Mouse (Mus musculus): ENCODE measurements around the gene Sparc. TPM values are rescaled to one million over a fixed set of nuclear protein-coding genes. Genes with fewer than 3 reads are reported as not detected.

The Sparc gene
- total and polyA plus RNA-seq, 2 experiments: 28.0 to 110 TPM

GRCm38 (mm10) chr11:55392474-55392873 is 30.5 kb downstream of the Sparc start:
- Histone ChIP-seq H3K4me1 (ENCODE audit: control insufficient read depth, insufficient read depth, low read length) (no peaks in the 10 kb centered on the region), H3K9ac (ENCODE audit: low read depth, low read length) (no peak overlapping the region), H3K27ac (replicated peaks; ENCODE audit: insufficient read depth, low read depth, low read length) (no peak overlapping the region), H3K4me3 (ENCODE audit: insufficient read depth, low read depth, low read length) (no peak overlapping the region), H3K79me2 (ENCODE audit: control insufficient read depth, insufficient read depth, low read length) (no peaks in the 10 kb centered on the region), H3K27me3 (ENCODE audit: control insufficient read depth, insufficient read depth, low read length) (no peaks in the 10 kb centered on the region), H3K36me3 (ENCODE audit: control insufficient read depth, insufficient read depth, low read length) (no peaks in the 10 kb centered on the region)
- TF ChIP-seq POLR2A (IDR thresholded peaks at IDR 0.05; ENCODE audit: extremely low read depth, insufficient read depth, low read length): no peak
- TF ChIP-seq CTCF (IDR thresholded peaks at IDR 0.05; ENCODE audit: low read depth, low read length): no peak
- WGBS: 59% methylated on average over 10 of the region's 10 CpGs
- DNase-seq (ENCODE audit: extremely low read depth, low read depth, low spot score): no peak

- Histone ChIP-seq H3K36me3 (ENCODE audit: control insufficient read depth, insufficient read depth, low read length) (no peaks in the 10 kb centered on the region), H3K4me3 (ENCODE audit: insufficient read depth, low read depth, low read length) (no peak overlapping the region), H3K4me1 (ENCODE audit: control insufficient read depth, insufficient read depth, low read length) (no peaks in the 10 kb centered on the region), H3K9ac (ENCODE audit: low read depth, low read length) (no peak overlapping the region), H3K27me3 (ENCODE audit: control insufficient read depth, insufficient read depth, low read length) (no peaks in the 10 kb centered on the region), H3K27ac (replicated peaks; ENCODE audit: insufficient read depth, low read depth, low read length) (no peak overlapping the region), H3K79me2 (ENCODE audit: control insufficient read depth, insufficient read depth, low read length) (no peaks in the 10 kb centered on the region)
- 0% methylated on average over 2 of the region's 2 CpGs for WGBS
- TF ChIP-seq POLR2A (IDR thresholded peaks at IDR 0.05; ENCODE audit: extremely low read depth, insufficient read depth, low read length) (no peak), CTCF (IDR thresholded peaks at IDR 0.05; ENCODE audit: low read depth, low read length) (peak; percentile 85)
- peak; percentile 57 for DNase-seq (ENCODE audit: extremely low read depth, low read depth, low spot score)
These were observed 33.2 kb downstream of the Sparc start for GRCm38 (mm10) chr11:55389778-55390177.

GRCm38 (mm10) chr11:55387576-55387975 is 35.4 kb downstream of the Sparc start:
- no peak overlapping the region for H3K4me3 ChIP-seq (ENCODE audit: insufficient read depth, low read depth, low read length)
- no peaks in the 10 kb centered on the region for H3K79me2 ChIP-seq (ENCODE audit: control insufficient read depth, insufficient read depth, low read length)
- 58% methylated on average over 8 of the region's 8 CpGs for WGBS
- DNase-seq (ENCODE audit: extremely low read depth, low read depth, low spot score): no peak
- TF ChIP-seq POLR2A (IDR thresholded peaks at IDR 0.05; ENCODE audit: extremely low read depth, insufficient read depth, low read length): no peak
- no peak for TF ChIP-seq CTCF (IDR thresholded peaks at IDR 0.05; ENCODE audit: low read depth, low read length)
- no peaks in the 10 kb centered on the region for H3K36me3 ChIP-seq (ENCODE audit: control insufficient read depth, insufficient read depth, low read length)
- H3K9ac ChIP-seq (ENCODE audit: low read depth, low read length): no peak overlapping the region
- no peaks in the 10 kb centered on the region for H3K27me3 ChIP-seq (ENCODE audit: control insufficient read depth, insufficient read depth, low read length)
- no peaks in the 10 kb centered on the region for H3K4me1 ChIP-seq (ENCODE audit: control insufficient read depth, insufficient read depth, low read length)
- H3K27ac ChIP-seq (replicated peaks; ENCODE audit: insufficient read depth, low read depth, low read length): no peak overlapping the region

GRCm38 (mm10) chr11:55386424-55387063 is 36.4 kb downstream of the Sparc start:
- no peak overlapping the region for H3K4me3 ChIP-seq (ENCODE audit: insufficient read depth, low read depth, low read length)
- TF ChIP-seq POLR2A (IDR thresholded peaks at IDR 0.05; ENCODE audit: extremely low read depth, insufficient read depth, low read length) (no peak), CTCF (IDR thresholded peaks at IDR 0.05; ENCODE audit: low read depth, low read length) (peak; percentile 93)
- no peaks in the 10 kb centered on the region for H3K36me3 ChIP-seq (ENCODE audit: control insufficient read depth, insufficient read depth, low read length)
- H3K79me2 ChIP-seq (ENCODE audit: control insufficient read depth, insufficient read depth, low read length): no peaks in the 10 kb centered on the region
- no peaks in the 10 kb centered on the region for H3K4me1 ChIP-seq (ENCODE audit: control insufficient read depth, insufficient read depth, low read length)
- H3K27me3 ChIP-seq (ENCODE audit: control insufficient read depth, insufficient read depth, low read length): no peaks in the 10 kb centered on the region
- WGBS: 16% methylated on average over 11 of the region's 11 CpGs
- peak; percentile 47 for DNase-seq (ENCODE audit: extremely low read depth, low read depth, low spot score)
- H3K9ac ChIP-seq (ENCODE audit: low read depth, low read length): no peak overlapping the region
- no peak overlapping the region for H3K27ac ChIP-seq (replicated peaks; ENCODE audit: insufficient read depth, low read depth, low read length)

GRCm38 (mm10) chr11:55383463-55384045 is 39.4 kb downstream of the Sparc start:
- Histone ChIP-seq H3K27me3 (ENCODE audit: control insufficient read depth, insufficient read depth, low read length) (no peaks in the 10 kb centered on the region), H3K79me2 (ENCODE audit: control insufficient read depth, insufficient read depth, low read length) (no peaks in the 10 kb centered on the region), H3K27ac (replicated peaks; ENCODE audit: insufficient read depth, low read depth, low read length) (no peak overlapping the region), H3K4me1 (ENCODE audit: control insufficient read depth, insufficient read depth, low read length) (no peaks in the 10 kb centered on the region), H3K9ac (ENCODE audit: low read depth, low read length) (no peak overlapping the region), H3K36me3 (ENCODE audit: control insufficient read depth, insufficient read depth, low read length) (no peaks in the 10 kb centered on the region), H3K4me3 (ENCODE audit: insufficient read depth, low read depth, low read length) (no peak overlapping the region)
- TF ChIP-seq POLR2A (IDR thresholded peaks at IDR 0.05; ENCODE audit: extremely low read depth, insufficient read depth, low read length): no peak
- WGBS: 74% methylated on average over 6 of the region's 6 CpGs
- no peak for DNase-seq (ENCODE audit: extremely low read depth, low read depth, low spot score)

- 52% methylated on average over 6 of the region's 6 CpGs for WGBS
- DNase-seq (ENCODE audit: extremely low read depth, low read depth, low spot score): no peak
- Histone ChIP-seq H3K27me3 (ENCODE audit: control insufficient read depth, insufficient read depth, low read length) (no peaks in the 10 kb centered on the region), H3K27ac (replicated peaks; ENCODE audit: insufficient read depth, low read depth, low read length) (no peak overlapping the region), H3K79me2 (ENCODE audit: control insufficient read depth, insufficient read depth, low read length) (no peaks in the 10 kb centered on the region), H3K9ac (ENCODE audit: low read depth, low read length) (no peak overlapping the region), H3K4me1 (ENCODE audit: control insufficient read depth, insufficient read depth, low read length) (no peaks in the 10 kb centered on the region), H3K4me3 (ENCODE audit: insufficient read depth, low read depth, low read length) (no peak overlapping the region), H3K36me3 (ENCODE audit: control insufficient read depth, insufficient read depth, low read length) (no peaks in the 10 kb centered on the region)
- TF ChIP-seq POLR2A (IDR thresholded peaks at IDR 0.05; ENCODE audit: extremely low read depth, insufficient read depth, low read length) (no peak), CTCF (IDR thresholded peaks at IDR 0.05; ENCODE audit: low read depth, low read length) (no peak)
These were observed 42.1 kb downstream of the Sparc start for GRCm38 (mm10) chr11:55380908-55381307.
